Mouse (Mus musculus) telencephalon, adult 2 months (tissue): ENCODE measurements around the gene Serpina6.
"Not testable (repeated sequence)": the region's sequence is repeated elsewhere in the genome, so short reads cannot be mapped to it uniquely, and the experiment has no call there.

Source experiments
- DNase-seq: peaks from one replicate; pipeline ENCODE4 v3.0.0-alpha.2; 2011; ENCODE audit warnings: low read depth, low spot score

The Serpina6 gene

GRCm38 (mm10) chr12:103656848-103657626, at the start of gene Serpina6:
Serpina6 (minus strand) TSS chr12:103657212.
- DNase-seq, result no peak

DNA sequence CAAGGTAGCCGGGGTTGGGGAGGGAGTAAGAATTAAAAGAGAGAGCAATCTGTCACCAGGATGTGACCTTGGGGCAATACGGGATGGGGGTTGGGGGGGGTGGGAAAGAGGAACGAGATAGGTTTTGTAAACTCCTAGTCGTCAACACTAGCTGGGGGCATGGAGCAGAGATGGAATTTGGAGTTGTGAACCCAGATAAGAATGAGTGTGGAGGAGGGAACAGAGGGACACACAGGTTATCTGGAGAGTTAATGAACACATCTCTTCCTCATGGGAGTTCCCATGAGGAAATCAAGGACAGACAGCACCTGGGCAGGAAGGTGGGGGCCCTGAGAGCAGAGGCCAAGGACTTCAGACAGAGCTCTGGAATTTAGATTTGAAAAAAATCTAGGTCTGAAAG, 49.1 kb upstream of the Serpina6 start:
- DNase-seq, result no peak

GRCm38 (mm10) chr12:103705547-103705946, 48.5 kb upstream of the Serpina6 start:
- no peak for DNase-seq

GRCm38 (mm10) chr12:103700144-103700750, 43.2 kb upstream of the Serpina6 start:
- no peak for DNase-seq

- no peak for DNase-seq
Observed at GRCm38 (mm10) chr12:103695429-103695828, 38.4 kb upstream of the Serpina6 start, which contains the start of gene Serpina1f. Serpina1f (minus strand) TSS chr12:103695529.

DNA sequence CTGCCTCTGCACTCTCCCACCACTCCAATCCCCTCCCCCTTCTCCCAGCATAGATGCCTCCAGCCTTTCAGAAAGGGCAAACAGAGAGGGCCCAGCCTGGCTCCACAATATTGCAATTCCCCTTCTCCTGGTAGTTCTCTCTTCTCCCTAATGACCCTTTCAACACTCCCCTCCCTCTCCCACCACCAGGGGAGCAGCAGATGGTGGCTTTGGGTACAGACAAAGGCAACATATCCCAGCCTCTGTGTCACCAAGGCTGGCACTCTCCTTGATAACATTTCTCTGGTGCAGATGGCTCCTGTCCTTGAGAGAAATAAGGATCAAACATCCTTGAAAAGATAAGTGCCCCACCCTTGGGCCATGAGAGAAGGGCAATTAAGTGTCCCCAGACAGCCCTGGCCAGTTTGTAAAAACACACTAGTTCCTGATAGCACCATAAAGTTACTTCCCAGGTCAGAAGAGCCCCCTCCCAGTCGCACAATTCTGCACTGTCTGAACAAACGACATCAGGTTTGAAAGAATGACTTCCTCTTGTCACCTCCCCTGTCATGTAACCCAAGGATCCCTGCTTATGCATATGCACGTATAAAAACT, 31.3 kb upstream of the Serpina6 start:
- DNase-seq, result no peak

- no peak for DNase-seq
Observed at GRCm38 (mm10) chr12:103687021-103687420, 30.0 kb upstream of the Serpina6 start.

- DNase-seq, result peak; percentile 52
Observed at GRCm38 (mm10) chr12:103686050-103686449, 29.0 kb upstream of the Serpina6 start.

DNA sequence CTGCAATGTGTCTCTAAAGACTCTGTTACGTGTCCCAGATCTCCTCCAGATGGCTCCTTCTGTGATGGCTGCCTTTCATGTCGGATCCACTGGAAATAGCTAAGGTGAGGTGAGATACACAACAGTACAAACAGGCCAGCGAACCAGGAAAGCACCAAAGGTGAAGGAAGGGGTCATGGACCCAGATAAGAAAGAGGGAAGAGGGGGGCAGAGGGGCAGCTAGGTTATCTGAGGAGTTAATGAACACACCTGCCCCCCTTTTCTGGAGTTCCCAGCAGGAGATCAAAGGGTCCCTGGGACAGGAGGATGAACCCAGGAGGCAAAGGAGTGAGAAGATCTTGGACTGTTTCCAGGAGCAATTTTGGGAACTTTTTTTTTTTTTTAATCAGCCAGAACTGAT, 28.4 kb upstream of the Serpina6 start:
- DNase-seq, result no peak

GRCm38 (mm10) chr12:103683775-103684174, 26.8 kb upstream of the Serpina6 start:
- no peak for DNase-seq

GRCm38 (mm10) chr12:103681739-103682138, 24.7 kb upstream of the Serpina6 start:
- no peak for DNase-seq

- no peak for DNase-seq
Observed at GRCm38 (mm10) chr12:103681169-103681568, 24.2 kb upstream of the Serpina6 start.

DNA sequence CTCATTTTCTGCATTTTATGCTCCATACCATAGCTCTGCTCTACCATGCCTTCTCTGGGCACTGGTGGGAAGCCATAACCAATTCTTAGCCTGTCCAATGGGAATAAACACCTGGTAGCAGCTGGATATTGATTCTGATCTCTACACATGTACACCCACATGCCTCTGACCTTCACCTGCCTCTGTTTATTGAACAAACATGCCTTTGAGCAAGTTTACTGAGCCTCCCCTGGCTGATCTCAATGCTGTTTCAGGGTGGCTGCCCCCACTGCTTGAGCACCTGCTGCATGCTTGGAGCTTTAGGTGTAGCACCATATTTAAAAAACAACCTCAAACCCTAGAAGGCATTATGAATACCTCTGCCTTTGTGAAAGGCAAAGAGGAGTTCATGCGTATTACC, 22.8 kb upstream of the Serpina6 start:
- DNase-seq, result not testable (repeated sequence)

DNA sequence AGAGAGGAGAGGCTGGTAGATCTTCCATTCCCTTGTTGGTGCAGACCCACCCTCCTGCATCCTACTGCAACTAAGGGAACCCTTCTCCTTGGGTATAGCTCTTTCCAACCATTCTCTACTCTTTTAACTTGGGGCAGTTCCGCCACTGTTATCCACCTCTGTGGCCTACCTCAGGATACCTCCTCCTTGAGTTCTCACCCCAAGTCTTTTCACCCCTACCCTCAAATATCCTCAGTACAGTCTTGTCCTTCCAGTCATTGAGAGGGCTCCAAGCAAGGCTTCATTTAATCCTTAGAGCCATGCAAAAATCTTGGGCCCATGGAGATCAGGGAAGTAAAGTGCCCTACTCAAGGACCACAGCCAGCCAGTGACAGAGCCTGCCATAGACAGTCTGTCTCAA, 19.0 kb upstream of the Serpina6 start, which contains the start of gene Serpina16:
Serpina16 (minus strand) TSS at position 101 of the 400 bp plus-strand sequence.
- DNase-seq, result no peak

DNA sequence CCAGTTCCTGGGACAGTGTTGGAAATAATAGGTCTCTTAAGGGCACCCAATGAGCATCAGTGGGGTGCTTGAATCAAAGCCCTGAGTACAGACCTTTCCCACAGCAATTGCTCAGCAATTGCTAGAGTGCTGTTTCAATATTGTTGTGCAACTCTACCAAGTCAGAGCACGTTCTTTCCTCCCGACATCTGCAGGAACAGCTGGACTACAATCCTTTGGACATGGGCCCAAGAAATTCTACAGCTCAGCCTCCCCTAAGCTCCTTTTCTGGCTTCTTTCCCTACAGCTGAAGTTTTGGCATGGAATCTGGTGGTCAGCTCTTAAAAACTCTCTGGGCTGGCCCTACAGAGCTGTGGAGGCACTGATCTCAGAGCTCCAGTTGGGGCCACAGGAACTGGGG, 16.2 kb upstream of the Serpina6 start:
- DNase-seq, result no peak

GRCm38 (mm10) chr12:103671483-103671882, 14.5 kb upstream of the Serpina6 start:
- no peak for DNase-seq

GRCm38 (mm10) chr12:103670964-103671363, 14.0 kb upstream of the Serpina6 start:
- DNase-seq, result no peak

DNA sequence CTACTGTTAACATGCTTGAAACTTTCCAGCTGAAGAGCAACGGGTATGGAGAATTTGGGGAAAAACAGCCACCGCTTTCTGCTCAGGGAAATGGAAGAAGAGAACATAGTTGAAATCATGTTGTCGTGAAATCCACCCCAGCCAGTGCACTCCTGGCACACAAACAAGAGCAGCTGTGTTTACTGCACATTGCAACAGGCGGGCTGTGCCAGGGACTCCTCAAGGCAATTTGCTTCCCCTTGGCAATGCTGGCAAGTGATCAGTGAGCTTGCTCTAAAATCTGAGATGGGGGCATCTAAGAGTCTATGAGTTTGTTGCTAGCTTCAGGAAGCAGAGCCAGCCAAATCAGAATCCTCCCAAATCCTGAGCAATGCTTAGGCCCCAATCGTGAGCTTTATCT, 13.3 kb upstream of the Serpina6 start:
- peak; percentile 53 for DNase-seq

GRCm38 (mm10) chr12:103665286-103665685, 8.3 kb upstream of the Serpina6 start:
- no peak for DNase-seq

DNA sequence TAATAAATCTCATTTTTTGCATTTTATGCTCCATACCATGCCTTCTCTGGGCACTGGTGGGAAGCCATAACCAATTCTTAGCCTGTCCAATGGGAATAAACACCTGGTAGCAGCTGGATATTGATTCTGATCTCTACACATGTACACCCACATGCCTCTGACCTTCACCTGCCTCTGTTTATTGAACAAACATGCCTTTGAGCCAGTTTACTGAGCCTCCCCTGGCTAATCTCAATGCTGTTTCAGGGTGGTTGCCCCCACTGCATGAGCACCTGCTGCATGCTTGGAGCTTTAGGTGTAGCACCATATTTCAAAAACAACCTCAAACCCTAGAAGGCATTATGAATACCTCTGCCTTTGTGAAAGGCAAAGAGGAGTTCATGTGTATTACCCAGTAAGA, 5.0 kb upstream of the Serpina6 start:
- not testable (repeated sequence) for DNase-seq

DNA sequence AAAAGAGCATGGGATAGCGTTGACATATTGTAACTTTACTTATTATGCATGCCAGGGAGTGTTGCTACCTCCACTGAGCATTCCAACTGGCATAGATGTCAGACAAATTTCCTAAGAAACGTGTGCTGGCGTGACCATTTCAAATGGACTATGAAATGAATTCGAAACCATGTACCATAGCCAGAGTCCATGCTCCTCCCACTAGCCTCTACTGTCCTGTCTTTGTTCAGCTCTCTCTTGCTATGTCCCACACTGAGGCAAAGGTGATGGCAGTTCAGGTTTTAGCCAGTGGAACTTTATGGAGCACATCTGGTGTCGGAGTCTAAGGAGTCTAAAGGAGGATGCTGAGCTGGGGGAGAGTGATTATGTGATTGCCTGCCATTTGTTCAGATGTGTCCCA, 3.1 kb upstream of the Serpina6 start:
- DNase-seq, result no peak

DNA sequence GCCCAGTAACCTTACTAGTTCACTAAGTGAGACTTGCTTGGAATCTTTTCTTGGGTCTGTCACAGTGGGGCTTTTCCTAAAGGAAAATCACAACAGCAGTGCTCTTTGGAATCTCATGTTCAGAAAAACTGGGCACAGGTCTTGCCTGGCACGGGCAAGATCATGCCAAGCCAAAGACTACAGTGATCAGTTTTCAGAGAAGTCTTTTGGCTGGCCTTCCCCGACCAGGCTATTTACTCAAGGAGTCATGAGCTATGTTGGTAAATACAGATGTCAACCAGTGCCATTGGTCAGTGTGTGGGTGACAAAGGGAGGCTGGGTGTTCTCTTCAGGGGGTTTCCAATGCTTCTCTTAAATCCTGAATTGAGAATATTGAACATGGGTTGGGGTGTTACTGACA, 2.2 kb upstream of the Serpina6 start:
- no peak for DNase-seq

- no peak for DNase-seq
Observed at GRCm38 (mm10) chr12:103657991-103658390, 979 bp upstream of the Serpina6 start.
